Mouse (Mus musculus) intestine, embryonic 14.5 days (tissue): ENCODE data around the gene Zbtb48. TPM values are rescaled to one million over a fixed set of nuclear protein-coding genes. Genes with fewer than 3 reads are reported as not detected.

ENCODE experiments used
- polyA plus RNA-seq: library from polyadenylated mRNA; unstranded; fragments of >200 nt; fragmentation: Nextera tagmentation; extraction: Ambion mirVana; gene quantifications from 2 replicates; pipeline ENCODE4 v1.2.1, GENCODE M21; 2014

Gene Zbtb48
- polyA plus RNA-seq, 1 experiment from 2014 or later = 16.3 TPM

Other genes with a start within 250 kb of the Zbtb48 start
- gene Camta1, start 165.8 kb downstream of the Zbtb48 start, polyA plus RNA-seq = 85.7 and 88.1 TPM in 2 replicates
- 72.7 and 76.7 TPM in 2 replicates for gene Dnajc11, start 94.0 kb downstream of the Zbtb48 start, polyA plus RNA-seq
- 29.8 and 34.0 TPM in 2 replicates for gene Thap3, start 38.7 kb downstream of the Zbtb48 start, polyA plus RNA-seq
- 23.1 and 24.5 TPM in 2 replicates for gene Phf13, start 31.4 kb downstream of the Zbtb48 start, polyA plus RNA-seq
- 5.9 and 6.1 TPM in 2 replicates for gene Klhl21, start 18.9 kb downstream of the Zbtb48 start, polyA plus RNA-seq
- 0.14 and 0.17 TPM in 2 replicates for gene Tas1r1, start 10.9 kb upstream of the Zbtb48 start, polyA plus RNA-seq
- 34.9 and 36.0 TPM in 2 replicates for gene Nol9, start 11.7 kb upstream of the Zbtb48 start, polyA plus RNA-seq
- 9.0 and 9.2 TPM in 2 replicates for gene Plekhg5, start 44.8 kb upstream of the Zbtb48 start, polyA plus RNA-seq
- gene Tnfrsf25, start 88.3 kb upstream of the Zbtb48 start, polyA plus RNA-seq = 0.97 and 0.98 TPM in 2 replicates
- 22.8 and 24.2 TPM in 2 replicates for gene Espn, start 124.7 kb upstream of the Zbtb48 start, polyA plus RNA-seq
- not detected in 2 replicates for gene Hes2, start 131.2 kb upstream of the Zbtb48 start, polyA plus RNA-seq
- gene Acot7, start 150.5 kb upstream of the Zbtb48 start, polyA plus RNA-seq = 61.5 and 69.7 TPM in 2 replicates
- 8.2 and 9.4 TPM in 2 replicates for gene Gpr153, start 246.6 kb upstream of the Zbtb48 start, polyA plus RNA-seq